Mouse (Mus musculus) heart, postnatal 0 days (tissue): ENCODE data around the gene Abhd6. TPM values are rescaled to one million over a fixed set of nuclear protein-coding genes. Genes with fewer than 3 reads are reported as not detected.

Experiments used
- ATAC-seq: fragments of 200-750 bp; cut with Nextera tagmentation; 2 replicates; pipeline ENCODE4 v1.8.0; 2017; ENCODE audit warnings: low read depth, moderate number of reproducible peaks, moderate library complexity; ENCODE audit not compliant: insufficient read depth
- DNase-seq: peaks from one replicate; pipeline ENCODE4 v3.0.0-alpha.2; 2016; ENCODE audit warnings: low spot score
- H3K27ac ChIP-seq: fragments of 300-500 bp; sonication (generic); 2 replicates; pipeline ENCODE4 v1.5.1; 2014; ENCODE audit warnings: low read depth, mild to moderate bottlenecking
- H3K27me3 ChIP-seq: fragments of 300-500 bp; sonication (generic); 2 replicates; pipeline ENCODE4 v1.6.1; 2014; ENCODE audit warnings: low read length, mixed read lengths; ENCODE audit not compliant: control insufficient read depth, insufficient read depth
- H3K36me3 ChIP-seq: fragments of 300-500 bp; sonication (generic); replicated peaks from 2 replicates; pipeline ENCODE4 v1.6.1; 2014; ENCODE audit warnings: low read length, mixed read lengths; ENCODE audit not compliant: control insufficient read depth, insufficient read depth
- H3K4me1 ChIP-seq: fragments of 300-500 bp; sonication (generic); 2 replicates; pipeline ENCODE4 v1.6.1; 2014; ENCODE audit warnings: antibody characterized with exemption; ENCODE audit not compliant: control insufficient read depth, insufficient read depth
- H3K4me2 ChIP-seq: fragments of 300-500 bp; sonication (generic); 2 replicates; pipeline ENCODE4 v1.6.1; 2014; ENCODE audit warnings: low read depth, mild to moderate bottlenecking, low read length, moderate library complexity
- H3K4me3 ChIP-seq: fragments of 300-500 bp; sonication (generic); 2 replicates; pipeline ENCODE4 v1.5.1; 2014; ENCODE audit warnings: low read depth, low read length
- H3K9ac ChIP-seq: fragments of 300-500 bp; sonication (generic); replicated peaks from 2 replicates; pipeline ENCODE4 v1.6.1; 2014; ENCODE audit warnings: low read depth, low read length, mixed read lengths
- H3K9me3 ChIP-seq: fragments of 300-500 bp; sonication (generic); replicated peaks from 2 replicates; pipeline ENCODE4 v1.6.1; 2016; ENCODE audit warnings: low read length; ENCODE audit not compliant: control insufficient read depth
- CTCF ChIP-seq: IDR thresholded peaks from 2 replicates; pipeline ENCODE4 v1.5.1; 2016; ENCODE audit warnings: antibody characterized with exemption, control low read depth, low read depth
- EP300 ChIP-seq: IDR thresholded peaks from 2 replicates; pipeline ENCODE4 v1.6.1; 2016; ENCODE audit warnings: antibody characterized with exemption, low read depth
- WGBS: fragments of 180-500 bp; shearing (Covaris S2); extraction: QIAGEN DNeasy Blood & Tissue Kit; methylation state at CpG from one replicate; pipeline ENCODE4 v1.1.7; 2014; 5-methylcytosine and 5-hydroxymethylcytosine counted together
- polyA plus RNA-seq: library from polyadenylated mRNA; unstranded; fragments of >200 nt; fragmentation: Nextera tagmentation; extraction: Ambion mirVana; gene quantifications from 2 replicates; pipeline ENCODE4 v1.2.1, GENCODE M21; 2015
- total RNA-seq: library from RNA; depleted of rRNA; stranded (reverse); fragments of >200 nt; gene quantifications from 2 replicates; pipeline ENCODE4 v1.2.3, GENCODE M21; 2014; ENCODE audit warnings: low replicate concordance

Gene Abhd6
- total and polyA plus RNA-seq, 2 experiments from 2014 or later: 2.2 to 9.1 TPM

GRCm38 (mm10) chr14:7974643-7975042 is 28.1 kb upstream of the Abhd6 start:
- ATAC-seq: no peak
- Histone ChIP-seq H3K4me2 (no peak overlapping the region), H3K9me3 (no peaks in the 10 kb centered on the region), H3K9ac (no peak overlapping the region), H3K4me3 (no peak overlapping the region), H3K4me1 (no peaks in the 10 kb centered on the region), H3K36me3 (no peaks in the 10 kb centered on the region), H3K27ac (no peak overlapping the region), H3K27me3 (no peaks in the 10 kb centered on the region)
- 95% methylated on average over 1 of the region's 1 CpGs for WGBS
- TF ChIP-seq CTCF (no peak), EP300 (no peak)
- no peak for DNase-seq

- H3K27me3 ChIP-seq: no peaks in the 10 kb centered on the region
- no peak overlapping the region for H3K4me2 ChIP-seq
- no peak for ATAC-seq
- H3K27ac ChIP-seq: no peak overlapping the region
- no peak overlapping the region for H3K9ac ChIP-seq
- 68% methylated on average over 6 of the region's 6 CpGs for WGBS
- H3K4me3 ChIP-seq: no peak overlapping the region
- no peaks in the 10 kb centered on the region for H3K36me3 ChIP-seq
- no peaks in the 10 kb centered on the region for H3K9me3 ChIP-seq
- TF ChIP-seq CTCF (no peak), EP300 (no peak)
- H3K4me1 ChIP-seq: no peaks in the 10 kb centered on the region
- no peak for DNase-seq
Observed at GRCm38 (mm10) chr14:7975177-7975576, 27.5 kb upstream of the Abhd6 start.

GRCm38 (mm10) chr14:7977471-7977870 is 25.2 kb upstream of the Abhd6 start:
- Histone ChIP-seq H3K4me2 (no peak overlapping the region), H3K36me3 (no peaks in the 10 kb centered on the region), H3K27me3 (no peaks in the 10 kb centered on the region), H3K9me3 (no peaks in the 10 kb centered on the region), H3K4me1 (no peaks in the 10 kb centered on the region), H3K9ac (no peak overlapping the region), H3K4me3 (no peak overlapping the region), H3K27ac (no peak overlapping the region)
- WGBS: 89% methylated on average over 1 of the region's 1 CpGs
- no peak for ATAC-seq
- TF ChIP-seq CTCF (no peak), EP300 (no peak)
- no peak for DNase-seq

GRCm38 (mm10) chr14:7978183-7978582 is 24.5 kb upstream of the Abhd6 start:
- H3K9me3 ChIP-seq: no peaks in the 10 kb centered on the region
- H3K36me3 ChIP-seq: no peaks in the 10 kb centered on the region
- no peaks in the 10 kb centered on the region for H3K27me3 ChIP-seq
- no peaks in the 10 kb centered on the region for H3K4me1 ChIP-seq
- 58% methylated on average over 1 of the region's 1 CpGs for WGBS
- ATAC-seq (no peak), DNase-seq (no peak)
- no peak overlapping the region for H3K4me3 ChIP-seq
- TF ChIP-seq EP300 (no peak), CTCF (no peak)
- no peak overlapping the region for H3K4me2 ChIP-seq
- H3K27ac ChIP-seq: no peak overlapping the region
- no peak overlapping the region for H3K9ac ChIP-seq

- TF ChIP-seq CTCF (no peak), EP300 (no peak)
- no peaks in the 10 kb centered on the region for H3K27me3 ChIP-seq
- no peak overlapping the region for H3K27ac ChIP-seq
- no peak overlapping the region for H3K4me3 ChIP-seq
- no peak overlapping the region for H3K4me2 ChIP-seq
- no peak overlapping the region for H3K9ac ChIP-seq
- 96% methylated on average over 1 of the region's 1 CpGs for WGBS
- DNase-seq: no peak
- no peak for ATAC-seq
- no peaks in the 10 kb centered on the region for H3K4me1 ChIP-seq
- H3K9me3 ChIP-seq: no peaks in the 10 kb centered on the region
- no peaks in the 10 kb centered on the region for H3K36me3 ChIP-seq
Observed at GRCm38 (mm10) chr14:7981226-7981625, 21.5 kb upstream of the Abhd6 start.

- TF ChIP-seq EP300: no peak
- TF ChIP-seq CTCF: no peak
- Histone ChIP-seq H3K4me3 (no peak overlapping the region), H3K9ac (no peak overlapping the region), H3K27me3 (no peaks in the 10 kb centered on the region), H3K27ac (no peak overlapping the region), H3K4me2 (no peak overlapping the region), H3K36me3 (no peaks in the 10 kb centered on the region), H3K4me1 (no peaks in the 10 kb centered on the region), H3K9me3 (no peaks in the 10 kb centered on the region)
- no peak for ATAC-seq
- DNase-seq: no peak
- 91% methylated on average over 6 of the region's 6 CpGs for WGBS
Observed at GRCm38 (mm10) chr14:7986913-7987312, 15.8 kb upstream of the Abhd6 start.
